Mouse (Mus musculus) myocyte (in vitro differentiated cells): ENCODE results near the gene Rhbdd1. TPM values are rescaled to one million over a fixed set of nuclear protein-coding genes. Genes with fewer than 3 reads are reported as not detected.

Experiments used
- H3K27me3 ChIP-seq: one replicate; pipeline ENCODE4 v1.6.1; 2011; ENCODE audit not compliant: control insufficient read depth, insufficient read depth, insufficient read length
- H3K36me3 ChIP-seq: one replicate; pipeline ENCODE4 v1.6.1; 2011; ENCODE audit not compliant: control insufficient read depth, insufficient read depth
- H3K4me2 ChIP-seq: one replicate; pipeline ENCODE4 v1.6.1; 2011; ENCODE audit warnings: low read depth, control low read depth
- H3K4me3 ChIP-seq: one replicate; pipeline ENCODE4 v1.5.1; 2011; ENCODE audit warnings: mild to moderate bottlenecking, control low read depth, moderate library complexity
- H3K79me2 ChIP-seq: one replicate; pipeline ENCODE4 v1.6.1; 2011; ENCODE audit not compliant: control insufficient read depth, insufficient read depth
- H3ac ChIP-seq: one replicate; pipeline ENCODE4 v1.6.1; 2011; ENCODE audit not compliant: control insufficient read depth, insufficient read length
- CEBPB ChIP-seq: IDR thresholded peaks from 2 replicates; pipeline ENCODE4 v1.6.1; 2011; ENCODE audit warnings: mild to moderate bottlenecking, moderate library complexity; ENCODE audit not compliant: poor library complexity, insufficient read depth, severe bottlenecking
- E2F4 ChIP-seq: IDR thresholded peaks from one replicate; pipeline ENCODE4 v1.6.1; 2011; ENCODE audit warnings: mild to moderate bottlenecking, control low read depth, moderate library complexity; ENCODE audit not compliant: insufficient read depth
- MAX ChIP-seq: IDR thresholded peaks from one replicate; pipeline ENCODE4 v1.6.1; 2011; ENCODE audit warnings: low read depth, mild to moderate bottlenecking, control low read depth
- MYOD1 ChIP-seq, 3 experiments: IDR thresholded peaks; one replicate each; pipeline ENCODE4 v1.6.1; 2011; ENCODE audit warnings: control low read depth in 2 of 3, low read depth in 2 of 3, mild to moderate bottlenecking in 2 of 3, moderate library complexity in 1 of 3; ENCODE audit not compliant: insufficient read length in 2 of 3, control insufficient read depth in 1 of 3
- MYOG ChIP-seq, 3 experiments: IDR thresholded peaks; one replicate each; pipeline ENCODE4 v1.6.1; 2011; ENCODE audit warnings: control low read depth in 2 of 3, low read depth in 2 of 3, mild to moderate bottlenecking in 2 of 3; ENCODE audit not compliant: insufficient read length in 2 of 3, control insufficient read depth in 1 of 3, insufficient read depth in 1 of 3
- POLR2A ChIP-seq: IDR thresholded peaks from one replicate; pipeline ENCODE4 v1.6.1; 2011; ENCODE audit warnings: low read depth, mild to moderate bottlenecking, control low read depth, moderate library complexity; ENCODE audit not compliant: insufficient read length
- POLR2AphosphoS2 ChIP-seq: IDR thresholded peaks from one replicate; pipeline ENCODE4 v1.6.1; 2011; ENCODE audit warnings: low read depth, control low read depth; ENCODE audit not compliant: insufficient read length
- REST ChIP-seq: IDR thresholded peaks from one replicate; pipeline ENCODE4 v1.6.1; 2011; ENCODE audit warnings: mild to moderate bottlenecking, control low read depth, moderate library complexity; ENCODE audit not compliant: insufficient read depth, insufficient read length
- SRF ChIP-seq: IDR thresholded peaks from one replicate; pipeline ENCODE4 v1.6.1; 2011; ENCODE audit warnings: low read depth; ENCODE audit not compliant: control insufficient read depth, insufficient read length
- TCF12 ChIP-seq: IDR thresholded peaks from one replicate; pipeline ENCODE4 v1.6.1; 2011; ENCODE audit warnings: mild to moderate bottlenecking, control low read depth; ENCODE audit not compliant: poor library complexity, insufficient read depth, severe bottlenecking
- TCF3 ChIP-seq: IDR thresholded peaks from one replicate; pipeline ENCODE4 v1.6.1; 2011; ENCODE audit warnings: low read depth, control low read depth; ENCODE audit not compliant: insufficient read length
- USF1 ChIP-seq: IDR thresholded peaks from one replicate; pipeline ENCODE4 v1.6.1; 2011; ENCODE audit warnings: low read depth, mild to moderate bottlenecking, control low read depth, moderate library complexity
- polyA plus RNA-seq: library from polyadenylated mRNA; unstranded; fragments of >200 nt; fragmentation: generic; extraction: Trizol; gene quantifications from one replicate; pipeline ENCODE4 v1.2.1, GENCODE M21; 2012; ENCODE audit warnings: missing spikeins

Rhbdd1 gene
- polyA plus RNA-seq, 1 experiment, result 43.3 TPM

- Histone ChIP-seq H3K27me3 (no peaks in the 10 kb centered on the region), H3K36me3 (peaks cover 14% of the 10 kb centered on the region), H3ac (no peak overlapping the region), H3K4me3 (no peak overlapping the region), H3K4me2 (no peak overlapping the region), H3K79me2 (no peaks in the 10 kb centered on the region)
- TF ChIP-seq MAX (no peak), SRF (no peak), TCF3 (no peak), MYOG (IDR thresholded peaks at IDR 0.05; ENCODE audit: control insufficient read depth in 1 of 3, insufficient read depth in 1 of 3, insufficient read length in 2 of 3, low read depth in 2 of 3) (no peak), TCF12 (no peak), USF1 (no peak), REST (no peak), POLR2AphosphoS2 (no peak)
These were observed 70.8 kb downstream of the Rhbdd1 start for GRCm38 (mm10) chr1:82386814-82387771.

GRCm38 (mm10) chr1:82389371-82389770, 73.1 kb downstream of the Rhbdd1 start:
- Histone ChIP-seq H3K36me3 (peaks cover 11% of the 10 kb centered on the region), H3ac (no peak overlapping the region), H3K4me3 (no peak overlapping the region), H3K4me2 (no peak overlapping the region), H3K79me2 (no peaks in the 10 kb centered on the region), H3K27me3 (no peaks in the 10 kb centered on the region)
- TF ChIP-seq POLR2AphosphoS2, result no peak

GRCm38 (mm10) chr1:82395371-82395770, 79.1 kb downstream of the Rhbdd1 start:
- H3ac ChIP-seq, result no peak overlapping the region
- H3K79me2 ChIP-seq, result no peaks in the 10 kb centered on the region
- no peak overlapping the region for H3K4me3 ChIP-seq
- H3K27me3 ChIP-seq, result no peaks in the 10 kb centered on the region
- peaks cover 8% of the 10 kb centered on the region for H3K36me3 ChIP-seq
- no peak overlapping the region for H3K4me2 ChIP-seq
- no peak for TF ChIP-seq TCF3
- TF ChIP-seq POLR2A, result no peak
- TF ChIP-seq E2F4, result no peak
- TF ChIP-seq REST, result no peak
- no peak for TF ChIP-seq POLR2AphosphoS2
- TF ChIP-seq SRF, result no peak
- TF ChIP-seq MYOD1 (IDR thresholded peaks at IDR 0.05; ENCODE audit: control insufficient read depth in 1 of 3, insufficient read length in 2 of 3, low read depth in 2 of 3), result no peak

- H3K27me3 ChIP-seq, result no peaks in the 10 kb centered on the region
- no peak for TF ChIP-seq MAX
- TF ChIP-seq POLR2A, result no peak
- TF ChIP-seq MYOD1 (IDR thresholded peaks at IDR 0.05; ENCODE audit: control insufficient read depth in 1 of 3, insufficient read length in 2 of 3, low read depth in 2 of 3), result no peak
- no peak for TF ChIP-seq TCF3
- no peak for TF ChIP-seq MYOG (IDR thresholded peaks at IDR 0.05; ENCODE audit: control insufficient read depth in 1 of 3, insufficient read depth in 1 of 3, insufficient read length in 2 of 3, low read depth in 2 of 3)
- no peak for TF ChIP-seq USF1
- TF ChIP-seq REST, result no peak
- TF ChIP-seq POLR2AphosphoS2, result no peak
- no peak for TF ChIP-seq E2F4
- no peak for TF ChIP-seq SRF
- TF ChIP-seq TCF12, result no peak
- no peak for TF ChIP-seq CEBPB
- H3K4me2 ChIP-seq, result no peak overlapping the region
- H3K36me3 ChIP-seq, result no peaks in the 10 kb centered on the region
- H3K4me3 ChIP-seq, result no peak overlapping the region
- H3K79me2 ChIP-seq, result no peaks in the 10 kb centered on the region
- H3ac ChIP-seq, result no peak overlapping the region
These were observed 91.5 kb downstream of the Rhbdd1 start for GRCm38 (mm10) chr1:82407786-82408185.

GRCm38 (mm10) chr1:82409271-82409670, 93.0 kb downstream of the Rhbdd1 start:
- no peaks in the 10 kb centered on the region for H3K27me3 ChIP-seq
- H3K79me2 ChIP-seq, result no peaks in the 10 kb centered on the region
- no peak overlapping the region for H3K4me3 ChIP-seq
- H3ac ChIP-seq, result no peak overlapping the region
- no peak for TF ChIP-seq POLR2A
- no peak for TF ChIP-seq TCF3
- no peak for TF ChIP-seq POLR2AphosphoS2
- no peak for TF ChIP-seq CEBPB
- TF ChIP-seq SRF, result no peak
- H3K36me3 ChIP-seq, result no peaks in the 10 kb centered on the region
- H3K4me2 ChIP-seq, result no peak overlapping the region
